Comparison of ENCODE assay signal across 7 mouse cellular contexts in the genomic region with DNA sequence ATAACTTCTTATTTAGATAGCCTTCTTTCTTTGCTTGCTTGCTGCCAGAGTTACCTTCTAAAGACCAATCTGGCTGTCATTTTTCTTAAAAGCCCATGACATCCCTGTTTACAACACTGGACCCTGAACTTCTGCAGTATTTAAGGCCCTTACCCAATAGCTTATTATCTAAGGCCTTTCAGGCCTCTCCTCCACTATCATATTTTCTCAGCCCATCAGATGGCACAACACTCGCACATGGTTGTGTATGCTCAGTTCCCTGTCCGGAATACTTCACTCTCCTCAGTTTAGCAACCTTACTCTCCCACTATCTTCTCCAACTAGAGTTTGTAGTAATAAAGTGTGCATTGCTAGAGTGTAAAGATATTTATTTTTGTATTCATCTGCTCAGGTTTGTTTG. TPM values are rescaled to one million over a fixed set of nuclear protein-coding genes. Genes with fewer than 3 reads are reported as not detected.
DNase-seq lines count a peak whose midpoint lies in the region; ATAC-seq and TF ChIP-seq lines count a peak whose summit lies in the region.

No protein-coding gene starts in this region.

- peak overlapping the region; percentile 88 for H3K9ac ChIP-seq in MEL (ENCODE audit: control insufficient read depth, low read depth, low read length, poor library complexity, severe bottlenecking)
- peak overlapping the region; percentile 99; the same call in 1 of the 2 replicates for H3K9ac ChIP-seq in heart, postnatal 0 days (replicated peaks; ENCODE audit: low read depth, low read length)
- peak overlapping the region; percentile 98 for H3K9ac ChIP-seq in liver, postnatal 0 days (replicated peaks)

- no peak for ATAC-seq in heart, postnatal 0 days (ENCODE audit: insufficient read depth, low read depth)
- peak; percentile 46 for ATAC-seq in liver, postnatal 0 days

- no peaks in the 10 kb centered on the region for H3K9me3 ChIP-seq in MEL (replicated peaks; ENCODE audit: insufficient read depth, low read length)
- H3K9me3 ChIP-seq in heart, postnatal 0 days (replicated peaks; ENCODE audit: control insufficient read depth, low read length): no peaks in the 10 kb centered on the region
- H3K9me3 ChIP-seq in liver, postnatal 0 days (ENCODE audit: low read length): no peaks in the 10 kb centered on the region

- peak; percentile 73 for DNase-seq in MEL (ENCODE audit: low read depth, low spot score)
- DNase-seq in heart, postnatal 0 days (ENCODE audit: low spot score): no peak
- no peak for DNase-seq in liver, postnatal 0 days
- no peak for DNase-seq in adrenal gland, postnatal 10 days
- no peak for DNase-seq in urinary bladder, adult 2 months (ENCODE audit: low spot score)
- no peak for DNase-seq in MN1 (ENCODE audit: low spot score)

- H3K4me3 ChIP-seq in MEL (ENCODE audit: control insufficient read depth in 1 of 2, insufficient read depth in 1 of 2, low read depth in 2 of 2, low read length in 2 of 2): peak overlapping the region; percentile 97 to 100; a peak in 3 of 4 replicates
- peak overlapping the region; percentile 94 for H3K4me3 ChIP-seq in bone marrow macrophage, adult 2 months (ENCODE audit: insufficient read depth, low read length)
- peak overlapping the region; percentile 100 for H3K4me3 ChIP-seq in heart, postnatal 0 days (ENCODE audit: low read depth, low read length)
- H3K4me3 ChIP-seq in liver, postnatal 0 days (ENCODE audit: low read depth, low read length): peak overlapping the region; percentile 97

- TF ChIP-seq CTCF in MEL (IDR thresholded peaks at IDR 0.05 in 2 of 3, conservative IDR thresholded peaks at IDR 0.05 in 1 of 3; ENCODE audit: control insufficient read depth in 1 of 3, insufficient read depth in 1 of 3, low read depth in 2 of 3, low read length in 3 of 3, poor library complexity in 1 of 3, severe bottlenecking in 1 of 3): no peak
- no peak for TF ChIP-seq CTCF in bone marrow macrophage, adult 2 months (IDR thresholded peaks at IDR 0.05; ENCODE audit: low read depth, low read length)
- TF ChIP-seq CTCF in heart, postnatal 0 days (IDR thresholded peaks at IDR 0.05; ENCODE audit: low read depth): no peak
- no peak for TF ChIP-seq CTCF in liver, postnatal 0 days (IDR thresholded peaks at IDR 0.05; ENCODE audit: low read depth)

- H3K27ac ChIP-seq in MEL (ENCODE audit: control insufficient read depth, low read depth, low read length): no peak overlapping the region
- no peak overlapping the region for H3K27ac ChIP-seq in bone marrow macrophage, adult 2 months (ENCODE audit: insufficient read depth, low read depth, low read length)
- H3K27ac ChIP-seq in heart, postnatal 0 days (ENCODE audit: low read depth): no peak overlapping the region
- peak overlapping the region; percentile 91 for H3K27ac ChIP-seq in liver, postnatal 0 days (ENCODE audit: low read depth)

- WGBS in heart, postnatal 0 days: 25% methylated on average over 2 of the region's 2 CpGs
- WGBS in liver, postnatal 0 days (ENCODE audit: insufficient replicate concordance): 14% methylated on average over 2 of the region's 2 CpGs

- no peaks in the 10 kb centered on the region for H3K27me3 ChIP-seq in MEL (ENCODE audit: control insufficient read depth in 1 of 2, insufficient read depth in 2 of 2, low read length in 2 of 2)
- H3K27me3 ChIP-seq in heart, postnatal 0 days (ENCODE audit: control insufficient read depth, insufficient read depth, low read length): no peaks in the 10 kb centered on the region
- H3K27me3 ChIP-seq in liver, postnatal 0 days (ENCODE audit: insufficient read depth, low read length): no peaks in the 10 kb centered on the region

- peak overlapping the region; percentile 92 for H3K4me2 ChIP-seq in heart, postnatal 0 days (ENCODE audit: low read depth, low read length)
- H3K4me2 ChIP-seq in liver, postnatal 0 days (ENCODE audit: low read depth, low read length): peak overlapping the region; percentile 84

- H3K4me1 ChIP-seq in MEL (ENCODE audit: control insufficient read depth in 1 of 2, insufficient read depth in 2 of 2, low read length in 2 of 2): peaks cover 8 to 11% of the 10 kb centered on the region in 2 experiments
- peaks cover 5% of the 10 kb centered on the region for H3K4me1 ChIP-seq in bone marrow macrophage, adult 2 months (ENCODE audit: control insufficient read depth, insufficient read depth, low read length)
- H3K4me1 ChIP-seq in heart, postnatal 0 days (ENCODE audit: control insufficient read depth, insufficient read depth): peaks cover 15% of the 10 kb centered on the region
- peaks cover 19% of the 10 kb centered on the region for H3K4me1 ChIP-seq in liver, postnatal 0 days (ENCODE audit: insufficient read depth)

- TF ChIP-seq POLR2A in MEL (IDR thresholded peaks at IDR 0.05; ENCODE audit: control insufficient read depth in 1 of 2, insufficient read depth in 1 of 2, low read depth in 1 of 2, low read length in 2 of 2, poor library complexity in 1 of 2): no peak
- TF ChIP-seq POLR2A in bone marrow macrophage, adult 2 months (IDR thresholded peaks at IDR 0.05; ENCODE audit: borderline replicate concordance, low read depth, low read length): no peak

- TF ChIP-seq RAD21 in MEL (IDR thresholded peaks at IDR 0.05; ENCODE audit: low read depth, low read length): no peak

- peak; percentile 65 to 81 for TF ChIP-seq EP300 in MEL (IDR thresholded peaks at IDR 0.05; ENCODE audit: low read depth in 1 of 2, low read length in 2 of 2)
- no peak for TF ChIP-seq EP300 in heart, postnatal 0 days (IDR thresholded peaks at IDR 0.05; ENCODE audit: low read depth)
- peak; percentile 87 for TF ChIP-seq EP300 in liver, postnatal 0 days (IDR thresholded peaks at IDR 0.05; ENCODE audit: low read depth)

- H3K79me2 ChIP-seq in MEL (ENCODE audit: control insufficient read depth, insufficient read depth, low read length, poor library complexity): peaks cover 16% of the 10 kb centered on the region

- H3K36me3 ChIP-seq in MEL (ENCODE audit: control insufficient read depth in 1 of 2, insufficient read depth in 2 of 2, low read length in 2 of 2): peaks cover 2 to 14% of the 10 kb centered on the region in 2 experiments
- H3K36me3 ChIP-seq in heart, postnatal 0 days (replicated peaks; ENCODE audit: control insufficient read depth, insufficient read depth, low read length): peaks cover 8% of the 10 kb centered on the region
- peaks cover 22% of the 10 kb centered on the region for H3K36me3 ChIP-seq in liver, postnatal 0 days (replicated peaks; ENCODE audit: insufficient read depth, low read length)

RNA-seq across cellular contexts. Expression of gene 4931422A03Rik, which starts 0.9 kb away (rescaled TPM):
- total RNA-seq in MEL (2012; rRNA removed): 0.50 TPM in 1 of 2 replicates, not detected in the other
- 1 to 10 TPM in 1 of 2 experiments, not detected in 1; 4.9 TPM for polyA plus RNA-seq in MEL (2012; ENCODE audit: insufficient read depth in 1 of 2, insufficient read length in 2 of 2, low read depth in 1 of 2, low replicate concordance in 2 of 2, missing spikeins in 1 of 2)
- polyA plus RNA-seq in bone marrow macrophage, adult 2 months (2012; ENCODE audit: insufficient read depth, insufficient read length, missing spikeins): not detected in 2 replicates
- total RNA-seq in heart, postnatal 0 days (2014; rRNA removed; ENCODE audit: low replicate concordance): not detected in 2 replicates
- 0.93 and 1.1 TPM in 2 replicates for polyA plus RNA-seq in heart, postnatal 0 days (2015; fragmentation: Nextera tagmentation; extraction: Ambion mirVana)
- polyA plus RNA-seq in liver, postnatal 0 days (2015; fragmentation: Nextera tagmentation; extraction: Ambion mirVana): 1.0 and 1.5 TPM in 2 replicates
- total RNA-seq in adrenal gland, postnatal 10 days (2021): not detected
- polyA plus RNA-seq in urinary bladder, adult 2 months (2012; rRNA removed): 0.41 TPM in 1 of 2 replicates, not detected in the other

RNA-seq across cellular contexts. Expression of gene Fbxo3, which starts 1.6 kb away (rescaled TPM):
- total RNA-seq in MEL (2012; rRNA removed): 30.9 and 32.7 TPM in 2 replicates
- 10 to 100 TPM; 41.9 to 55.4 TPM for polyA plus RNA-seq in MEL (2012; ENCODE audit: insufficient read depth in 1 of 2, insufficient read length in 2 of 2, low read depth in 1 of 2, low replicate concordance in 2 of 2, missing spikeins in 1 of 2)
- polyA plus RNA-seq in bone marrow macrophage, adult 2 months (2012; ENCODE audit: insufficient read depth, insufficient read length, missing spikeins): 43.2 and 44.3 TPM in 2 replicates
- 48.8 and 58.1 TPM in 2 replicates for total RNA-seq in heart, postnatal 0 days (2014; rRNA removed; ENCODE audit: low replicate concordance)
- polyA plus RNA-seq in heart, postnatal 0 days (2015; fragmentation: Nextera tagmentation; extraction: Ambion mirVana): 40.7 and 43.1 TPM in 2 replicates
- 41.6 and 41.9 TPM in 2 replicates for polyA plus RNA-seq in liver, postnatal 0 days (2015; fragmentation: Nextera tagmentation; extraction: Ambion mirVana)
- 10 to 100 TPM; 74.6 to 85.7 TPM for total RNA-seq in adrenal gland, postnatal 10 days (2021)
- 51.2 and 54.3 TPM in 2 replicates for polyA plus RNA-seq in urinary bladder, adult 2 months (2012; rRNA removed)

RNA-seq across cellular contexts. Expression of gene Gm10912, which starts 36.6 kb away (rescaled TPM):
- total RNA-seq in MEL (2012; rRNA removed): 0.08 TPM in 1 of 2 replicates, not detected in the other
- polyA plus RNA-seq in MEL (2012; ENCODE audit: insufficient read depth in 1 of 2, insufficient read length in 2 of 2, low read depth in 1 of 2, low replicate concordance in 2 of 2, missing spikeins in 1 of 2): under 1 TPM in 1 of 2 experiments, not detected in 1; 0.06 TPM
- polyA plus RNA-seq in bone marrow macrophage, adult 2 months (2012; ENCODE audit: insufficient read depth, insufficient read length, missing spikeins): 0.66 TPM in 1 of 2 replicates, not detected in the other
- total RNA-seq in heart, postnatal 0 days (2014; rRNA removed; ENCODE audit: low replicate concordance): not detected in 2 replicates
- polyA plus RNA-seq in heart, postnatal 0 days (2015; fragmentation: Nextera tagmentation; extraction: Ambion mirVana): 0.07 TPM in 1 of 2 replicates, not detected in the other
- polyA plus RNA-seq in liver, postnatal 0 days (2015; fragmentation: Nextera tagmentation; extraction: Ambion mirVana): 0.11 TPM in 1 of 2 replicates, not detected in the other
- total RNA-seq in adrenal gland, postnatal 10 days (2021): under 1 TPM; 0.15 to 0.30 TPM
- 0.12 and 0.25 TPM in 2 replicates for polyA plus RNA-seq in urinary bladder, adult 2 months (2012; rRNA removed)

RNA-seq across cellular contexts. Expression of gene Gm10799, which starts 39.3 kb away (rescaled TPM):
- total RNA-seq in MEL (2012; rRNA removed): not detected in 2 replicates
- polyA plus RNA-seq in MEL (2012; ENCODE audit: insufficient read depth in 1 of 2, insufficient read length in 2 of 2, low read depth in 1 of 2, low replicate concordance in 2 of 2, missing spikeins in 1 of 2): not detected
- not detected in 2 replicates for polyA plus RNA-seq in bone marrow macrophage, adult 2 months (2012; ENCODE audit: insufficient read depth, insufficient read length, missing spikeins)
- total RNA-seq in heart, postnatal 0 days (2014; rRNA removed; ENCODE audit: low replicate concordance): not detected in 2 replicates
- not detected in 2 replicates for polyA plus RNA-seq in heart, postnatal 0 days (2015; fragmentation: Nextera tagmentation; extraction: Ambion mirVana)
- not detected in 2 replicates for polyA plus RNA-seq in liver, postnatal 0 days (2015; fragmentation: Nextera tagmentation; extraction: Ambion mirVana)
- total RNA-seq in adrenal gland, postnatal 10 days (2021): not detected
- polyA plus RNA-seq in urinary bladder, adult 2 months (2012; rRNA removed): not detected in 2 replicates

RNA-seq across cellular contexts. Expression of gene Cd59b, which starts 40.6 kb away (rescaled TPM):
- total RNA-seq in MEL (2012; rRNA removed): not detected in 2 replicates
- polyA plus RNA-seq in MEL (2012; ENCODE audit: insufficient read depth in 1 of 2, insufficient read length in 2 of 2, low read depth in 1 of 2, low replicate concordance in 2 of 2, missing spikeins in 1 of 2): under 1 TPM in 1 of 2 experiments, not detected in 1; 0.38 TPM
- 1.9 and 2.1 TPM in 2 replicates for polyA plus RNA-seq in bone marrow macrophage, adult 2 months (2012; ENCODE audit: insufficient read depth, insufficient read length, missing spikeins)
- 1.1 and 4.2 TPM in 2 replicates for total RNA-seq in heart, postnatal 0 days (2014; rRNA removed; ENCODE audit: low replicate concordance)
- 1.6 and 2.8 TPM in 2 replicates for polyA plus RNA-seq in heart, postnatal 0 days (2015; fragmentation: Nextera tagmentation; extraction: Ambion mirVana)
- 4.4 and 4.5 TPM in 2 replicates for polyA plus RNA-seq in liver, postnatal 0 days (2015; fragmentation: Nextera tagmentation; extraction: Ambion mirVana)
- 1 to 10 TPM; 4.7 to 5.0 TPM for total RNA-seq in adrenal gland, postnatal 10 days (2021)
- polyA plus RNA-seq in urinary bladder, adult 2 months (2012; rRNA removed): 17.4 and 18.2 TPM in 2 replicates
